In genomic region chr3:88502031-88502571, GRCm38 (mm10) we compare ENCODE assay signal across 8 mouse cellular contexts. TPM values are rescaled to one million over a fixed set of nuclear protein-coding genes. Genes with fewer than 3 reads are reported as not detected.
DNase-seq lines count a peak whose midpoint lies in the region; ATAC-seq and TF ChIP-seq lines count a peak whose summit lies in the region.

No protein-coding gene starts in this region.

- H3K27me3 ChIP-seq in heart, postnatal 0 days (ENCODE audit: control insufficient read depth, insufficient read depth, low read length), result no peaks in the 10 kb centered on the region
- 0 out of 2 replicates have a peak, but pooled peaks cover 8% of the 10 kb centered on the region for H3K27me3 ChIP-seq in midbrain, embryonic 15.5 days (replicated peaks)

- no peak for TF ChIP-seq CTCF in gastrocnemius, adult 2 months (IDR thresholded peaks at IDR 0.05)
- TF ChIP-seq CTCF in heart, postnatal 0 days (IDR thresholded peaks at IDR 0.05; ENCODE audit: low read depth), result no peak

- peak overlapping the region; percentile 93 for H3K9ac ChIP-seq in heart, postnatal 0 days (replicated peaks; ENCODE audit: low read depth, low read length)
- H3K9ac ChIP-seq in midbrain, embryonic 15.5 days, result peak overlapping the region; percentile 81

- peaks cover 28% of the 10 kb centered on the region for H3K4me1 ChIP-seq in heart, postnatal 0 days (ENCODE audit: control insufficient read depth, insufficient read depth)
- H3K4me1 ChIP-seq in midbrain, embryonic 15.5 days, result peaks cover 33% of the 10 kb centered on the region

- H3K9me3 ChIP-seq in heart, postnatal 0 days (replicated peaks; ENCODE audit: control insufficient read depth, low read length), result no peaks in the 10 kb centered on the region
- H3K9me3 ChIP-seq in midbrain, embryonic 15.5 days, result no peaks in the 10 kb centered on the region

- peak overlapping the region; percentile 86 for H3K4me3 ChIP-seq in gastrocnemius, adult 2 months
- H3K4me3 ChIP-seq in heart, postnatal 0 days (ENCODE audit: low read depth, low read length), result peak overlapping the region; percentile 91
- H3K4me3 ChIP-seq in midbrain, embryonic 15.5 days, result peak overlapping the region; percentile 82

- peak overlapping the region; percentile 97 for H3K4me2 ChIP-seq in heart, postnatal 0 days (ENCODE audit: low read depth, low read length)
- peak overlapping the region; percentile 92 for H3K4me2 ChIP-seq in midbrain, embryonic 15.5 days

- peak overlapping the region; percentile 98 for H3K27ac ChIP-seq in gastrocnemius, adult 2 months
- peak overlapping the region; percentile 95 for H3K27ac ChIP-seq in heart, postnatal 0 days (ENCODE audit: low read depth)
- H3K27ac ChIP-seq in midbrain, embryonic 15.5 days, result no peak overlapping the region

- peak; percentile 10; the same call in 1 of the 2 replicates for ATAC-seq in heart, postnatal 0 days (ENCODE audit: insufficient read depth, low read depth)
- no peak; the same call in 1 of the 2 replicates for ATAC-seq in midbrain, embryonic 15.5 days (replicated peaks)

- H3K36me3 ChIP-seq in heart, postnatal 0 days (replicated peaks; ENCODE audit: control insufficient read depth, insufficient read depth, low read length), result peaks cover 7% of the 10 kb centered on the region
- H3K36me3 ChIP-seq in midbrain, embryonic 15.5 days (replicated peaks), result no peaks in the 10 kb centered on the region

- no peak for TF ChIP-seq EP300 in heart, postnatal 0 days (IDR thresholded peaks at IDR 0.05; ENCODE audit: low read depth)

- intact Hi-C loops in gastrocnemius, adult 2 months (cut with DNase I), result loop anchor here (2.0 kb wide), 1 partner anchor 13 kb away; no protein-coding TSS in a partner anchor

- 9% methylated on average over 11 of the region's 11 CpGs for WGBS in heart, postnatal 0 days
- 14% methylated on average over 11 of the region's 11 CpGs for WGBS in midbrain, embryonic 15.5 days

- peak; percentile 56 for DNase-seq in gastrocnemius, adult 2 months
- no peak for DNase-seq in gastrocnemius, postnatal 25 days
- DNase-seq in cerebellum, postnatal 10 days, result peak; percentile 39 to 61
- DNase-seq in heart, postnatal 0 days (ENCODE audit: low spot score), result peak; percentile 51
- DNase-seq in kidney, postnatal 4 days, result peak; percentile 59 to 74
- no peak for DNase-seq in B cell, adult 2 months
- no peak for DNase-seq in embryo, embryonic 10.5 days (ENCODE audit: low spot score)

RNA-seq across cellular contexts. Expression of gene Lmna, which starts 7.7 kb away (rescaled TPM):
- total RNA-seq in gastrocnemius, adult 2 months (2021), result 10 to 100 TPM; 67.5 to 82.5 TPM
- 100 to 1,000 TPM in 1 of 2 experiments, 10 to 100 TPM in 1; 99.2 to 106 TPM for total RNA-seq in gastrocnemius, postnatal 25 days (2021)
- 156 and 210 TPM in 2 replicates for total RNA-seq in heart, postnatal 0 days (2014; rRNA removed; ENCODE audit: low replicate concordance)
- polyA plus RNA-seq in heart, postnatal 0 days (2015; fragmentation: Nextera tagmentation; extraction: Ambion mirVana), result 109 and 122 TPM in 2 replicates
- polyA plus RNA-seq in midbrain, embryonic 15.5 days (2015; fragmentation: Nextera tagmentation; extraction: Ambion mirVana), result 51.1 and 51.6 TPM in 2 replicates

RNA-seq across cellular contexts. Expression of gene Mex3a, which starts 30.1 kb away (rescaled TPM):
- total RNA-seq in gastrocnemius, adult 2 months (2021), result under 1 TPM; 0.15 to 0.20 TPM
- total RNA-seq in gastrocnemius, postnatal 25 days (2021), result under 1 TPM; 0.24 to 0.33 TPM
- total RNA-seq in heart, postnatal 0 days (2014; rRNA removed; ENCODE audit: low replicate concordance), result 6.0 and 9.7 TPM in 2 replicates
- 2.6 and 2.7 TPM in 2 replicates for polyA plus RNA-seq in heart, postnatal 0 days (2015; fragmentation: Nextera tagmentation; extraction: Ambion mirVana)
- polyA plus RNA-seq in midbrain, embryonic 15.5 days (2015; fragmentation: Nextera tagmentation; extraction: Ambion mirVana), result 37.0 and 37.7 TPM in 2 replicates

RNA-seq across cellular contexts. Expression of gene Sema4a, which starts 41.1 kb away (rescaled TPM):
- 1 to 10 TPM; 1.2 to 1.8 TPM for total RNA-seq in gastrocnemius, adult 2 months (2021)
- total RNA-seq in gastrocnemius, postnatal 25 days (2021), result 1 to 10 TPM; 1.6 to 1.8 TPM
- 2.0 and 2.1 TPM in 2 replicates for total RNA-seq in heart, postnatal 0 days (2014; rRNA removed; ENCODE audit: low replicate concordance)
- polyA plus RNA-seq in heart, postnatal 0 days (2015; fragmentation: Nextera tagmentation; extraction: Ambion mirVana), result 0.93 and 1.0 TPM in 2 replicates
- polyA plus RNA-seq in midbrain, embryonic 15.5 days (2015; fragmentation: Nextera tagmentation; extraction: Ambion mirVana), result 39.1 and 39.3 TPM in 2 replicates

RNA-seq across cellular contexts. Expression of gene Rab25, which starts 46.0 kb away (rescaled TPM):
- total RNA-seq in gastrocnemius, adult 2 months (2021), result not detected
- total RNA-seq in gastrocnemius, postnatal 25 days (2021), result not detected
- 0.39 and 2.5 TPM in 2 replicates for total RNA-seq in heart, postnatal 0 days (2014; rRNA removed; ENCODE audit: low replicate concordance)
- 0.16 TPM in 1 of 2 replicates, not detected in the other for polyA plus RNA-seq in heart, postnatal 0 days (2015; fragmentation: Nextera tagmentation; extraction: Ambion mirVana)
- 0.41 and 1.3 TPM in 2 replicates for polyA plus RNA-seq in midbrain, embryonic 15.5 days (2015; fragmentation: Nextera tagmentation; extraction: Ambion mirVana)

RNA-seq across cellular contexts. Expression of gene Lamtor2, which starts 50.8 kb away (rescaled TPM):
- 100 to 1,000 TPM in 1 of 2 experiments, 10 to 100 TPM in 1; 70.9 to 104 TPM for total RNA-seq in gastrocnemius, adult 2 months (2021)
- total RNA-seq in gastrocnemius, postnatal 25 days (2021), result 10 to 100 TPM; 76.1 to 81.1 TPM
- total RNA-seq in heart, postnatal 0 days (2014; rRNA removed; ENCODE audit: low replicate concordance), result 3.6 and 34.6 TPM in 2 replicates
- polyA plus RNA-seq in heart, postnatal 0 days (2015; fragmentation: Nextera tagmentation; extraction: Ambion mirVana), result 131 and 136 TPM in 2 replicates
- polyA plus RNA-seq in midbrain, embryonic 15.5 days (2015; fragmentation: Nextera tagmentation; extraction: Ambion mirVana), result 206 and 232 TPM in 2 replicates

Comparison
In these comparisons a context has a peak if more than half of its experiments do, and no peak if none do; other contexts are left out.
1. DNase-seq: peak in gastrocnemius, adult 2 months (single experiment), cerebellum, postnatal 10 days (2 of 2), heart, postnatal 0 days (single experiment) and kidney, postnatal 4 days (2 of 2); none in gastrocnemius, postnatal 25 days (single experiment), B cell, adult 2 months (0 of 2) and embryo, embryonic 10.5 days (single experiment).
2. Peak in every context shown above with its lines, with median percentiles within 50 percentile points of each other: H3K4me3 ChIP-seq.